Mouse (Mus musculus) testis, adult 2 months (tissue): Measurements from ENCODE around the gene Dpagt1.
A peak's percentile ranks its signal among the peaks of the same experiment; 100 is the strongest.

ENCODE experiments used
- CTCF ChIP-seq: fragments of 200-500 bp; IDR thresholded peaks from 2 replicates; pipeline ENCODE4 v1.5.1; 2012; ENCODE audit warnings: low read depth, mild to moderate bottlenecking, inconsistent platforms, low read length, moderate library complexity; ENCODE audit not compliant: control insufficient read depth, insufficient read depth, insufficient replicate concordance
- POLR2A ChIP-seq: fragments of 200-500 bp; IDR thresholded peaks from 2 replicates; pipeline ENCODE4 v1.6.1; 2012; ENCODE audit warnings: low read depth, mild to moderate bottlenecking, inconsistent platforms, low read length, moderate library complexity; ENCODE audit not compliant: control insufficient read depth

DNA sequence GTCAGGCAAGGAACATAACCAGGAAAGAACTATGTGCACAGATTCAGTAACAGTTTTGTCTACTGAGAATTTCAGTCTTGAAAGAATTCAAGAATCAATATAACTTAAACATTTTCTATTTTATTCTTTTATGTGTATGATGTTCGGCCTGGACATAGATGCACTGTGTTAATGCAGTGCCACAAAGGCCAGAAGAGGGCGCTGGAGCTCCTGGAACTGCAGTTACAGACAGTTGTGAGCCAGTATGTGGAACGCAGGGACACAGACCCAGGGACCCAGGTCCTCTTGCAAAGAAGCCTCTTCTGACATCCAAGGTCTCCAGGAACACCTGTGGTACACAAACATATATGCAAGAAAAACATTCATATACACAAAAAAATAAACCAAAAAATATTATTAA, 38.7 kb downstream of the Dpagt1 start:
- TF ChIP-seq CTCF (peak; percentile 50; the same call in 1 of the 2 replicates), POLR2A (no peak)
